Mouse (Mus musculus): ENCODE measurements at regions not wholly inside any gene's neighbourhood (a gene's known extent, or its start where the extent isn't known, plus 50 kb on each side); places are given as distances from the start of the nearest gene placed in this dataset.

DNA sequence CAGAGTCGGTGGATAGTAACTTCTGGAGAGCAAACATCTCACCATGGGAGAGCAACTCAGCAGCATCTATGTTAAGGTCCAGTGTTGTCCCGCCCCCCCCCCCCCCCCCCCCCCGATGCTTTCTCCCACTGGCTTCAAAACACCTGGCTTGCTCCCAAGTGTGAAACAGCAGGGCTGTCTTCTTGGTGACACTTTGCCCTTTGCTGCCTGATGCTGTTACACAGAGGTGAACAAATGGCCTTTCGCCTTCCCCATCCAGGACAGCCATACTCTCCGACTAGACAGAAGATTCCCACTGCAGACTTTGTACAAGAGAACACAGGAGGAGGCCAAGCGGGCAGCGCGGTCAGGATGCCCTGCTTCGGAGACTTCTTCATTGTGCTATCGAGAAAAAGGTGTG, 111.8 kb upstream of the Lef1 start:
- Histone ChIP-seq H3ac (ENCODE audit: control insufficient read depth, insufficient read length) (no peak overlapping the region), H3K79me2 (ENCODE audit: control insufficient read depth, insufficient read depth) (no peaks in the 10 kb centered on the region), H3K4me2 (ENCODE audit: low read depth) (no peak overlapping the region), H3K27me3 (ENCODE audit: control insufficient read depth, insufficient read depth, insufficient read length) (no peaks in the 10 kb centered on the region), H3K4me3 (no peak overlapping the region), H3K36me3 (ENCODE audit: control insufficient read depth, insufficient read depth) (no peaks in the 10 kb centered on the region)
- TF ChIP-seq E2F4 (IDR thresholded peaks at IDR 0.05; ENCODE audit: insufficient read depth) (no peak), CEBPB (IDR thresholded peaks at IDR 0.05; ENCODE audit: insufficient read depth, poor library complexity, severe bottlenecking) (no peak), MYOG (IDR thresholded peaks at IDR 0.05; ENCODE audit: control insufficient read depth in 1 of 3, insufficient read depth in 1 of 3, insufficient read length in 2 of 3, low read depth in 2 of 3) (no peak), USF1 (IDR thresholded peaks at IDR 0.05; ENCODE audit: low read depth) (no peak), POLR2AphosphoS2 (IDR thresholded peaks at IDR 0.05; ENCODE audit: insufficient read length, low read depth) (no peak), TCF12 (IDR thresholded peaks at IDR 0.05; ENCODE audit: insufficient read depth, poor library complexity, severe bottlenecking) (no peak), TCF3 (IDR thresholded peaks at IDR 0.05; ENCODE audit: insufficient read length, low read depth) (no peak), MAX (IDR thresholded peaks at IDR 0.05; ENCODE audit: low read depth) (no peak), POLR2A (IDR thresholded peaks at IDR 0.05; ENCODE audit: insufficient read length, low read depth) (no peak), REST (IDR thresholded peaks at IDR 0.05; ENCODE audit: insufficient read depth, insufficient read length) (no peak)

- peak in 1 of 3 experiments; percentile 21 for TF ChIP-seq MYOD1 (IDR thresholded peaks at IDR 0.05; ENCODE audit: control insufficient read depth in 1 of 3, insufficient read length in 2 of 3, low read depth in 2 of 3)
- no peak for TF ChIP-seq SRF (IDR thresholded peaks at IDR 0.05; ENCODE audit: control insufficient read depth, insufficient read length, low read depth)
- TF ChIP-seq USF1 (IDR thresholded peaks at IDR 0.05; ENCODE audit: low read depth): no peak
- no peak for TF ChIP-seq MYOG (IDR thresholded peaks at IDR 0.05; ENCODE audit: control insufficient read depth in 1 of 3, insufficient read depth in 1 of 3, insufficient read length in 2 of 3, low read depth in 2 of 3)
- TF ChIP-seq MAX (IDR thresholded peaks at IDR 0.05; ENCODE audit: low read depth): no peak
- no peak overlapping the region for H3K4me3 ChIP-seq
- H3K79me2 ChIP-seq (ENCODE audit: control insufficient read depth, insufficient read depth): no peaks in the 10 kb centered on the region
- no peak overlapping the region for H3K4me2 ChIP-seq (ENCODE audit: low read depth)
- no peak overlapping the region for H3ac ChIP-seq (ENCODE audit: control insufficient read depth, insufficient read length)
- H3K36me3 ChIP-seq (ENCODE audit: control insufficient read depth, insufficient read depth): no peaks in the 10 kb centered on the region
- H3K27me3 ChIP-seq (ENCODE audit: control insufficient read depth, insufficient read depth, insufficient read length): no peaks in the 10 kb centered on the region
Measured at GRCm38 (mm10) chr3:130996786-130997185, 113.5 kb upstream of the Lef1 start.

DNA sequence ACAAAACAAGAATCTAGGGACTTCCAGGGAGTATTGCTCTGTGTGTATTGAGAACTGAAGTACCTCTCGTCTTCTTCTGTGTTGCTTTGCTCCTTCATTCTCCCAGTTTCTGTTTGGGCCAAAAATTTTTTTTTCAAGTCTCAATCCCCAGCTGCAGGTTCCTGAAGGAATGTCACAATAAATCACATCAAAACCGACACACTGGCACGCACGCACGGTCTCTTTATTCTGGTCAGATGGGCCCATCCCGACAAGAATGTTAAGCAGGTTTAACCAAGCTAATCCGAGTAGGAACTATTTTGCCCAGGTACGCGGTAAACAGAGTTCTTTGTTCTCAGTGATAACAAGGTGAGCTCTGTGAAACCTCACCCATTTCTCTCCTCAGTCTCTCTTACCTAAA, 118.3 kb upstream of the Lef1 start:
- no peak for TF ChIP-seq REST (IDR thresholded peaks at IDR 0.05; ENCODE audit: insufficient read depth, insufficient read length)
- TF ChIP-seq MYOG (IDR thresholded peaks at IDR 0.05; ENCODE audit: control insufficient read depth in 1 of 3, insufficient read depth in 1 of 3, insufficient read length in 2 of 3, low read depth in 2 of 3): no peak
- no peak for TF ChIP-seq E2F4 (IDR thresholded peaks at IDR 0.05; ENCODE audit: insufficient read depth)
- TF ChIP-seq POLR2A (IDR thresholded peaks at IDR 0.05; ENCODE audit: insufficient read length, low read depth): no peak
- H3K27me3 ChIP-seq (ENCODE audit: control insufficient read depth, insufficient read depth, insufficient read length): no peaks in the 10 kb centered on the region
- H3K4me3 ChIP-seq: no peak overlapping the region
- no peaks in the 10 kb centered on the region for H3K36me3 ChIP-seq (ENCODE audit: control insufficient read depth, insufficient read depth)
- no peak overlapping the region for H3ac ChIP-seq (ENCODE audit: control insufficient read depth, insufficient read length)
- no peak overlapping the region for H3K4me2 ChIP-seq (ENCODE audit: low read depth)
- H3K79me2 ChIP-seq (ENCODE audit: control insufficient read depth, insufficient read depth): no peaks in the 10 kb centered on the region

- Histone ChIP-seq H3K4me2 (ENCODE audit: low read depth) (no peak overlapping the region), H3K79me2 (ENCODE audit: control insufficient read depth, insufficient read depth) (no peaks in the 10 kb centered on the region), H3K4me3 (no peak overlapping the region), H3ac (ENCODE audit: control insufficient read depth, insufficient read length) (no peak overlapping the region), H3K36me3 (ENCODE audit: control insufficient read depth, insufficient read depth) (no peaks in the 10 kb centered on the region), H3K27me3 (ENCODE audit: control insufficient read depth, insufficient read depth, insufficient read length) (no peaks in the 10 kb centered on the region)
- TF ChIP-seq POLR2A (IDR thresholded peaks at IDR 0.05; ENCODE audit: insufficient read length, low read depth) (no peak), MYOD1 (IDR thresholded peaks at IDR 0.05; ENCODE audit: control insufficient read depth in 1 of 3, insufficient read length in 2 of 3, low read depth in 2 of 3) (peak in 2 of 3 experiments; percentile 72 to 86)
Measured at GRCm38 (mm10) chr3:130986708-130987107, 123.6 kb upstream of the Lef1 start.

- no peak for TF ChIP-seq TCF3 (IDR thresholded peaks at IDR 0.05; ENCODE audit: insufficient read length, low read depth)
- TF ChIP-seq E2F4 (IDR thresholded peaks at IDR 0.05; ENCODE audit: insufficient read depth): no peak
- no peak for TF ChIP-seq SRF (IDR thresholded peaks at IDR 0.05; ENCODE audit: control insufficient read depth, insufficient read length, low read depth)
- TF ChIP-seq REST (IDR thresholded peaks at IDR 0.05; ENCODE audit: insufficient read depth, insufficient read length): no peak
- no peak for TF ChIP-seq MYOD1 (IDR thresholded peaks at IDR 0.05; ENCODE audit: control insufficient read depth in 1 of 3, insufficient read length in 2 of 3, low read depth in 2 of 3)
- no peak for TF ChIP-seq POLR2AphosphoS2 (IDR thresholded peaks at IDR 0.05; ENCODE audit: insufficient read length, low read depth)
- no peak for TF ChIP-seq USF1 (IDR thresholded peaks at IDR 0.05; ENCODE audit: low read depth)
- no peak for TF ChIP-seq MYOG (IDR thresholded peaks at IDR 0.05; ENCODE audit: control insufficient read depth in 1 of 3, insufficient read depth in 1 of 3, insufficient read length in 2 of 3, low read depth in 2 of 3)
- no peak for TF ChIP-seq POLR2A (IDR thresholded peaks at IDR 0.05; ENCODE audit: insufficient read length, low read depth)
- TF ChIP-seq MAX (IDR thresholded peaks at IDR 0.05; ENCODE audit: low read depth): no peak
- no peak for TF ChIP-seq TCF12 (IDR thresholded peaks at IDR 0.05; ENCODE audit: insufficient read depth, poor library complexity, severe bottlenecking)
- no peak overlapping the region for H3ac ChIP-seq (ENCODE audit: control insufficient read depth, insufficient read length)
- no peaks in the 10 kb centered on the region for H3K79me2 ChIP-seq (ENCODE audit: control insufficient read depth, insufficient read depth)
- H3K4me2 ChIP-seq (ENCODE audit: low read depth): no peak overlapping the region
- H3K27me3 ChIP-seq (ENCODE audit: control insufficient read depth, insufficient read depth, insufficient read length): no peaks in the 10 kb centered on the region
- no peak overlapping the region for H3K4me3 ChIP-seq
- H3K36me3 ChIP-seq (ENCODE audit: control insufficient read depth, insufficient read depth): no peaks in the 10 kb centered on the region
Measured at GRCm38 (mm10) chr3:130986101-130986500, 124.2 kb upstream of the Lef1 start.

Data from myocyte (in vitro differentiated cells).